Mouse (Mus musculus) heart, embryonic 10.5 days (tissue): Measurements from ENCODE around the gene Nt5dc1. TPM values are rescaled to one million over a fixed set of nuclear protein-coding genes. Genes with fewer than 3 reads are reported as not detected.

Experiments used
- DNase-seq: peaks from one replicate; pipeline ENCODE4 v3.0.0-alpha.2; 2017; ENCODE audit warnings: low spot score
- H3K27ac ChIP-seq: fragments of 300-500 bp; sonication (generic); 2 replicates; pipeline ENCODE4 v1.5.1; 2016; ENCODE audit warnings: mild to moderate bottlenecking
- H3K27me3 ChIP-seq: fragments of 300-500 bp; sonication (generic); 2 replicates; pipeline ENCODE4 v1.6.1; 2016; ENCODE audit warnings: mild to moderate bottlenecking; ENCODE audit not compliant: poor library complexity, insufficient read depth, severe bottlenecking
- H3K36me3 ChIP-seq: fragments of 300-500 bp; sonication (generic); 2 replicates; pipeline ENCODE4 v1.6.1; 2016; ENCODE audit warnings: mild to moderate bottlenecking, moderate library complexity
- H3K4me1 ChIP-seq: fragments of 300-500 bp; sonication (generic); 2 replicates; pipeline ENCODE4 v1.6.1; 2016; ENCODE audit warnings: mild to moderate bottlenecking
- H3K4me3 ChIP-seq: fragments of 300-500 bp; sonication (generic); 2 replicates; pipeline ENCODE4 v1.5.1; 2016; ENCODE audit warnings: mild to moderate bottlenecking, moderate library complexity
- H3K9me3 ChIP-seq: fragments of 300-500 bp; sonication (generic); 2 replicates; pipeline ENCODE4 v1.6.1; 2016; ENCODE audit warnings: mild to moderate bottlenecking, moderate library complexity
- WGBS: fragments of 180-500 bp; shearing (Covaris S2); methylation state at CpG from one replicate; pipeline ENCODE4 v1.1.7; 2016; 5-methylcytosine and 5-hydroxymethylcytosine counted together
- polyA plus RNA-seq: library from polyadenylated mRNA; unstranded; fragments of >200 nt; fragmentation: Nextera tagmentation; extraction: Ambion mirVana; gene quantifications from 2 replicates; pipeline ENCODE4 v1.2.1, GENCODE M21; 2016

Nt5dc1 gene
- polyA plus RNA-seq, 1 experiment from 2014 or later = 8.2 TPM

- Histone ChIP-seq H3K36me3 (no peaks in the 10 kb centered on the region), H3K27me3 (no peaks in the 10 kb centered on the region), H3K4me3 (peak overlapping the region; percentile 46), H3K9me3 (no peaks in the 10 kb centered on the region), H3K4me1 (peaks cover 38% of the 10 kb centered on the region), H3K27ac (peak overlapping the region; percentile 70)
- DNase-seq = no peak
- WGBS = 21% methylated on average over 5 of the region's 5 CpGs
Measured at GRCm38 (mm10) chr10:34300368-34300767, 118.0 kb downstream of the Nt5dc1 start.

GRCm38 (mm10) chr10:34297980-34298753 lies 120.2 kb downstream of the Nt5dc1 start:
- peak overlapping the region; percentile 80 for H3K4me3 ChIP-seq
- no peaks in the 10 kb centered on the region for H3K27me3 ChIP-seq
- peak overlapping the region; percentile 84; the same call in 1 of the 2 replicates for H3K27ac ChIP-seq
- H3K9me3 ChIP-seq = no peaks in the 10 kb centered on the region
- H3K4me1 ChIP-seq = peaks cover 38% of the 10 kb centered on the region
- H3K36me3 ChIP-seq = no peaks in the 10 kb centered on the region
- no peak for DNase-seq
- WGBS = 45% methylated on average over 25 of the region's 25 CpGs

- H3K4me3 ChIP-seq = peak within 1 kb of the TSS; percentile 80
- no peaks in the 10 kb centered on the region for H3K9me3 ChIP-seq
- no peaks in the 10 kb centered on the region for H3K36me3 ChIP-seq
- no peaks in the 10 kb centered on the region for H3K27me3 ChIP-seq
- H3K27ac ChIP-seq = peak within 1 kb of the TSS; percentile 84
- DNase-seq = peak; percentile 96
- H3K4me1 ChIP-seq = peaks cover 38% of the 10 kb centered on the region
- under 1% methylated on average over 38 of the region's 38 CpGs for whole genome bisulfite sequencing
Measured at GRCm38 (mm10) chr10:34297299-34297979, 120.9 kb downstream of the Nt5dc1 start, which contains the start of gene Tspyl4. Gene Tspyl4 (plus strand): TSS chr10:34297442.

- H3K4me3 ChIP-seq = peak overlapping the region; percentile 80
- no peaks in the 10 kb centered on the region for H3K36me3 ChIP-seq
- DNase-seq = no peak
- H3K9me3 ChIP-seq = no peaks in the 10 kb centered on the region
- peaks cover 38% of the 10 kb centered on the region for H3K4me1 ChIP-seq
- no peaks in the 10 kb centered on the region for H3K27me3 ChIP-seq
- 5% methylated on average over 13 of the region's 13 CpGs for WGBS
- peak overlapping the region; percentile 84 for H3K27ac ChIP-seq
Measured at GRCm38 (mm10) chr10:34296911-34297298, 121.4 kb downstream of the Nt5dc1 start.

GRCm38 (mm10) chr10:34282420-34283238 lies 135.7 kb downstream of the Nt5dc1 start:
- WGBS = 4% methylated on average over 47 of the region's 47 CpGs
- no peaks in the 10 kb centered on the region for H3K27me3 ChIP-seq
- H3K9me3 ChIP-seq = no peaks in the 10 kb centered on the region
- peaks cover 13% of the 10 kb centered on the region for H3K4me1 ChIP-seq
- peak overlapping the region; percentile 96 for H3K27ac ChIP-seq
- peak overlapping the region; percentile 97 for H3K4me3 ChIP-seq
- DNase-seq = peak; percentile 78
- peaks cover 11% of the 10 kb centered on the region; the same call in 1 of the 2 replicates for H3K36me3 ChIP-seq

- no peaks in the 10 kb centered on the region for H3K27me3 ChIP-seq
- peaks cover 5% of the 10 kb centered on the region; the same call in 1 of the 2 replicates for H3K36me3 ChIP-seq
- WGBS = under 1% methylated on average over 38 of the region's 38 CpGs
- H3K27ac ChIP-seq = peak within 1 kb of the TSS; percentile 96
- peak; percentile 99 for DNase-seq
- H3K4me3 ChIP-seq = peak within 1 kb of the TSS; percentile 97
- peaks cover 13% of the 10 kb centered on the region for H3K4me1 ChIP-seq
- H3K9me3 ChIP-seq = no peaks in the 10 kb centered on the region
Measured at GRCm38 (mm10) chr10:34281962-34282388, 136.4 kb downstream of the Nt5dc1 start, which contains the start of gene Tspyl1. Gene Tspyl1 (plus strand): TSS chr10:34282190.

- Histone ChIP-seq H3K4me1 (peaks cover 13% of the 10 kb centered on the region), H3K9me3 (no peaks in the 10 kb centered on the region), H3K27me3 (no peaks in the 10 kb centered on the region), H3K36me3 (0 out of 2 replicates have a peak, but pooled peaks cover 4% of the 10 kb centered on the region), H3K4me3 (peak overlapping the region; percentile 97), H3K27ac (peak overlapping the region; percentile 96)
- DNase-seq = no peak
- WGBS = 21% methylated on average over 14 of the region's 14 CpGs
Measured at GRCm38 (mm10) chr10:34281211-34281961, 137.0 kb downstream of the Nt5dc1 start.

GRCm38 (mm10) chr10:34280591-34281175 lies 137.7 kb downstream of the Nt5dc1 start:
- WGBS = 29% methylated on average over 13 of the region's 13 CpGs
- Histone ChIP-seq H3K4me3 (peak overlapping the region; percentile 97), H3K27ac (no peak overlapping the region), H3K27me3 (no peaks in the 10 kb centered on the region), H3K36me3 (no peaks in the 10 kb centered on the region), H3K9me3 (no peaks in the 10 kb centered on the region), H3K4me1 (peaks cover 13% of the 10 kb centered on the region)
- DNase-seq = no peak

- 61% methylated on average over 7 of the region's 7 CpGs for WGBS
- Histone ChIP-seq H3K27ac (no peak overlapping the region), H3K36me3 (no peaks in the 10 kb centered on the region), H3K4me3 (no peak overlapping the region), H3K27me3 (no peaks in the 10 kb centered on the region), H3K4me1 (no peaks in the 10 kb centered on the region), H3K9me3 (no peaks in the 10 kb centered on the region)
- no peak for DNase-seq
Measured at GRCm38 (mm10) chr10:34271681-34272080, 146.7 kb downstream of the Nt5dc1 start.

GRCm38 (mm10) chr10:34267312-34268070 lies 150.9 kb downstream of the Nt5dc1 start:
- Histone ChIP-seq H3K4me1 (no peaks in the 10 kb centered on the region), H3K27me3 (no peaks in the 10 kb centered on the region), H3K27ac (no peak overlapping the region), H3K9me3 (no peaks in the 10 kb centered on the region), H3K36me3 (no peaks in the 10 kb centered on the region), H3K4me3 (no peak overlapping the region)
- no peak for DNase-seq
- 63% methylated on average over 5 of the region's 5 CpGs for WGBS

- no peak overlapping the region for H3K4me3 ChIP-seq
- H3K27ac ChIP-seq = no peak overlapping the region
- 79% methylated on average over 4 of the region's 4 CpGs for WGBS
- H3K36me3 ChIP-seq = no peaks in the 10 kb centered on the region
- H3K27me3 ChIP-seq = no peaks in the 10 kb centered on the region
- no peak for DNase-seq
- H3K9me3 ChIP-seq = no peaks in the 10 kb centered on the region
- H3K4me1 ChIP-seq = no peaks in the 10 kb centered on the region
Measured at GRCm38 (mm10) chr10:34265106-34265505, 153.2 kb downstream of the Nt5dc1 start.
